Mouse (Mus musculus): ENCODE data around the gene Enc1. TPM values are rescaled to one million over a fixed set of nuclear protein-coding genes. Genes with fewer than 3 reads are reported as not detected.
"Not testable (repeated sequence)": the region's sequence is repeated elsewhere in the genome, so short reads cannot be mapped to it uniquely, and the experiment has no call there.

Gene Enc1
- polyA plus RNA-seq, 1 experiment from 2014 or later: 5.7 TPM

GRCm38 (mm10) chr13:97261549-97261948 is 20.6 kb downstream of the Enc1 start:
- Histone ChIP-seq H3K4me3 (no peak overlapping the region), H3K4me2 (no peak overlapping the region), H3K9me3 (replicated peaks) (peaks cover 6% of the 10 kb centered on the region; the same call in 1 of the 2 replicates), H3K27ac (ENCODE audit: poor library complexity, severe bottlenecking) (no peak overlapping the region), H3K4me1 (replicated peaks) (peaks cover 7% of the 10 kb centered on the region; the same call in 1 of the 2 replicates), H3K36me3 (no peaks in the 10 kb centered on the region), H3K27me3 (replicated peaks) (0 out of 2 replicates have a peak, but pooled peaks cover 8% of the 10 kb centered on the region), H3K9ac (no peak overlapping the region)
- ATAC-seq (ENCODE audit: insufficient number of reproducible peaks, low FRiP score): no peak
- 38% methylated on average over 8 of the region's 8 CpGs for WGBS

- Histone ChIP-seq H3K9ac (no peak overlapping the region), H3K4me3 (no peak overlapping the region), H3K4me2 (no peak overlapping the region), H3K4me1 (replicated peaks) (no peaks in the 10 kb centered on the region), H3K36me3 (no peaks in the 10 kb centered on the region), H3K9me3 (replicated peaks) (peaks cover 6% of the 10 kb centered on the region; the same call in 1 of the 2 replicates), H3K27ac (ENCODE audit: poor library complexity, severe bottlenecking) (no peak overlapping the region), H3K27me3 (replicated peaks) (0 out of 2 replicates have a peak, but pooled peaks cover 8% of the 10 kb centered on the region)
- ATAC-seq (ENCODE audit: insufficient number of reproducible peaks, low FRiP score): no peak
- 79% methylated on average over 10 of the region's 10 CpGs for WGBS
These were observed 21.8 kb downstream of the Enc1 start for GRCm38 (mm10) chr13:97262676-97263075.

- not testable (repeated sequence) for H3K9ac ChIP-seq
These were observed 24.6 kb downstream of the Enc1 start for GRCm38 (mm10) chr13:97265534-97265933.

GRCm38 (mm10) chr13:97270723-97271122 is 29.8 kb downstream of the Enc1 start:
- H3K36me3 ChIP-seq: no peaks in the 10 kb centered on the region
- H3K4me2 ChIP-seq: no peak overlapping the region
- 73% methylated on average over 2 of the region's 2 CpGs for WGBS
- H3K4me1 ChIP-seq (replicated peaks): no peaks in the 10 kb centered on the region
- peaks cover 15% of the 10 kb centered on the region for H3K9me3 ChIP-seq (replicated peaks)
- ATAC-seq (ENCODE audit: insufficient number of reproducible peaks, low FRiP score): no peak
- no peak overlapping the region for H3K4me3 ChIP-seq
- H3K27ac ChIP-seq (ENCODE audit: poor library complexity, severe bottlenecking): no peak overlapping the region
- H3K27me3 ChIP-seq (replicated peaks): no peaks in the 10 kb centered on the region
- H3K9ac ChIP-seq: no peak overlapping the region

More at GRCm38 (mm10) chr13:97265534-97265933, 24.6 kb downstream of the Enc1 start:
- H3K4me3 ChIP-seq; H3K4me2 ChIP-seq; H3K4me1 ChIP-seq (replicated peaks); H3K36me3 ChIP-seq; ATAC-seq (ENCODE audit: insufficient number of reproducible peaks, low FRiP score); H3K27ac ChIP-seq (ENCODE audit: poor library complexity, severe bottlenecking); H3K27me3 ChIP-seq (replicated peaks): not testable (repeated sequence)
- H3K9me3 ChIP-seq (replicated peaks): peaks cover 21% of the 10 kb centered on the region
- WGBS: 82% methylated on average over 6 of the region's 6 CpGs

GRCm38 (mm10) chr13:97271641-97272040 is 30.7 kb downstream of the Enc1 start:
- no peaks in the 10 kb centered on the region for H3K36me3 ChIP-seq
- no peak overlapping the region for H3K9ac ChIP-seq
- no peak overlapping the region for H3K4me2 ChIP-seq
- H3K4me3 ChIP-seq: no peak overlapping the region
- 65% methylated on average over 6 of the region's 6 CpGs for WGBS
- peaks cover 15% of the 10 kb centered on the region for H3K9me3 ChIP-seq (replicated peaks)
- no peaks in the 10 kb centered on the region for H3K4me1 ChIP-seq (replicated peaks)
- H3K27ac ChIP-seq (ENCODE audit: poor library complexity, severe bottlenecking): no peak overlapping the region
- ATAC-seq (ENCODE audit: insufficient number of reproducible peaks, low FRiP score): no peak
- H3K27me3 ChIP-seq (replicated peaks): no peaks in the 10 kb centered on the region

GRCm38 (mm10) chr13:97274757-97275156 is 33.9 kb downstream of the Enc1 start:
- Histone ChIP-seq H3K27me3 (replicated peaks) (0 out of 2 replicates have a peak, but pooled peaks cover 5% of the 10 kb centered on the region), H3K9me3 (replicated peaks) (no peaks in the 10 kb centered on the region), H3K36me3 (no peaks in the 10 kb centered on the region), H3K27ac (ENCODE audit: poor library complexity, severe bottlenecking) (no peak overlapping the region), H3K4me3 (no peak overlapping the region), H3K9ac (no peak overlapping the region), H3K4me2 (no peak overlapping the region), H3K4me1 (replicated peaks) (no peaks in the 10 kb centered on the region)
- ATAC-seq (ENCODE audit: insufficient number of reproducible peaks, low FRiP score): no peak
- WGBS: 71% methylated on average over 3 of the region's 3 CpGs

GRCm38 (mm10) chr13:97275482-97275881 is 34.6 kb downstream of the Enc1 start:
- no peak for ATAC-seq (ENCODE audit: insufficient number of reproducible peaks, low FRiP score)
- whole genome bisulfite sequencing: 82% methylated on average over 10 of the region's 10 CpGs
- Histone ChIP-seq H3K27me3 (replicated peaks) (0 out of 2 replicates have a peak, but pooled peaks cover 5% of the 10 kb centered on the region), H3K4me2 (no peak overlapping the region), H3K9me3 (replicated peaks) (no peaks in the 10 kb centered on the region), H3K27ac (ENCODE audit: poor library complexity, severe bottlenecking) (no peak overlapping the region), H3K9ac (no peak overlapping the region), H3K4me1 (replicated peaks) (no peaks in the 10 kb centered on the region), H3K36me3 (no peaks in the 10 kb centered on the region), H3K4me3 (no peak overlapping the region)

- peaks cover 14% of the 10 kb centered on the region for H3K4me1 ChIP-seq (replicated peaks)
- H3K27me3 ChIP-seq (replicated peaks): 0 out of 2 replicates have a peak, but pooled peaks cover 5% of the 10 kb centered on the region
- H3K36me3 ChIP-seq: no peaks in the 10 kb centered on the region
- H3K27ac ChIP-seq (ENCODE audit: poor library complexity, severe bottlenecking): no peak overlapping the region
- ATAC-seq (ENCODE audit: insufficient number of reproducible peaks, low FRiP score): 0 out of 2 replicates have a peak, but pooled peaks have one; percentile 36
- peak overlapping the region; percentile 21 for H3K9ac ChIP-seq
- H3K4me2 ChIP-seq: peak overlapping the region; percentile 75
- H3K4me3 ChIP-seq: peak overlapping the region; percentile 38
- WGBS: 15% methylated on average over 26 of the region's 26 CpGs
- H3K9me3 ChIP-seq (replicated peaks): no peaks in the 10 kb centered on the region
These were observed 41.4 kb downstream of the Enc1 start for GRCm38 (mm10) chr13:97282051-97282910.

GRCm38 (mm10) chr13:97282911-97283281 is 42.0 kb downstream of the Enc1 start:
- H3K4me2 ChIP-seq: peak overlapping the region; percentile 75
- H3K27me3 ChIP-seq (replicated peaks): 0 out of 2 replicates have a peak, but pooled peaks cover 4% of the 10 kb centered on the region
- H3K9ac ChIP-seq: no peak overlapping the region
- no peaks in the 10 kb centered on the region for H3K9me3 ChIP-seq (replicated peaks)
- no peak overlapping the region for H3K27ac ChIP-seq (ENCODE audit: poor library complexity, severe bottlenecking)
- peaks cover 14% of the 10 kb centered on the region for H3K4me1 ChIP-seq (replicated peaks)
- 12% methylated on average over 9 of the region's 9 CpGs for WGBS
- no peaks in the 10 kb centered on the region for H3K36me3 ChIP-seq
- no peak for ATAC-seq (ENCODE audit: insufficient number of reproducible peaks, low FRiP score)
- H3K4me3 ChIP-seq: peak overlapping the region; percentile 38

- H3K27me3 ChIP-seq (replicated peaks): no peaks in the 10 kb centered on the region
- no peak overlapping the region for H3K27ac ChIP-seq (ENCODE audit: poor library complexity, severe bottlenecking)
- H3K36me3 ChIP-seq: no peaks in the 10 kb centered on the region
- peaks cover 21% of the 10 kb centered on the region for H3K4me1 ChIP-seq (replicated peaks)
- WGBS: 71% methylated on average over 3 of the region's 3 CpGs
- H3K4me3 ChIP-seq: no peak overlapping the region
- no peak for ATAC-seq (ENCODE audit: insufficient number of reproducible peaks, low FRiP score)
- H3K9me3 ChIP-seq (replicated peaks): no peaks in the 10 kb centered on the region
- no peak overlapping the region for H3K9ac ChIP-seq
- no peak overlapping the region for H3K4me2 ChIP-seq
These were observed 46.1 kb downstream of the Enc1 start for GRCm38 (mm10) chr13:97287046-97287445.

- no peaks in the 10 kb centered on the region for H3K36me3 ChIP-seq
- H3K9me3 ChIP-seq (replicated peaks): no peaks in the 10 kb centered on the region
- H3K4me1 ChIP-seq (replicated peaks): peaks cover 20% of the 10 kb centered on the region
- 0 out of 2 replicates have a peak overlapping the region, but pooled peaks have one; percentile 18 for H3K4me2 ChIP-seq
- H3K27ac ChIP-seq (ENCODE audit: poor library complexity, severe bottlenecking): no peak overlapping the region
- no peaks in the 10 kb centered on the region for H3K27me3 ChIP-seq (replicated peaks)
- no peak overlapping the region for H3K4me3 ChIP-seq
- H3K9ac ChIP-seq: no peak overlapping the region
- WGBS: 33% methylated on average over 3 of the region's 3 CpGs
- ATAC-seq (ENCODE audit: insufficient number of reproducible peaks, low FRiP score): no peak
These were observed 49.8 kb downstream of the Enc1 start for GRCm38 (mm10) chr13:97290747-97291146.

Measured in heart, embryonic 12.5 days (tissue).